Mouse (Mus musculus): ENCODE results near the gene Vasp. TPM values are rescaled to one million over a fixed set of nuclear protein-coding genes. Genes with fewer than 3 reads are reported as not detected.

Vasp gene
- polyA plus RNA-seq, 1 experiment from 2014 or later, result 52.8 TPM

DNA sequence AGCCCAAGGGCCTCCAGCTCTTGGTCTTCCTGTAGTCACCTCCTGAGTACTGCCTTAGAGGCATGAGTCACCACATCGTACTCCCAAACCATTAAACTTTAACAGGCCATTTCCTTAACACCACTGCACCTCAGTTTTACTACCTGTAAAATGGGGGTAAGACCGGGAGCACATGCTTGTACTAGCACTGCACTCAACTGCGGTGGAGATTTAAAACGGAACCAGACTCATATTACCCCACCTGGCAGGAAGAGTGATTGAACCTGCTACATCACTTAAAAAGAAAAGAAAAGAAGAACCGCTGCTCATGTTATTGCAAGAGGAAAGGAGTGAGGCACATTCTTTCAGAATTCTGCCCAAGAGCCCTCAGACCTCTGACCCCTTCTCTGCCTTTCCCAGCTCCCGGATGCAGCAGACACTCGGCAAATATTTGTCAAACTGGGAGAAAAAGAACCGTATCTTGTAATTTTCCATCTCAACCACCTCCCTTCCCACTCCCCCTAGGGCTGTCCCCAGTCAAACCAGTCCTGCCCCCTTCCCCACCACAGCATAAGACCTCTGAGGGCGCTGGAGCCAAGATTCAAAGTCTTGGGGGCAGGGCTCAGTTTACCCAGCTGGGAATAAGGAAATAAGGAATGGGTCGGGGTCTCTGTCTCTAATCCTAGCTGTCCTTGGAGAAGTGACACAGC is 2.5 kb downstream of the Vasp start:
- ATAC-seq (replicated peaks; ENCODE audit: low FRiP score), result no peak
- 56% methylated on average over 10 of the region's 10 CpGs for WGBS
- Histone ChIP-seq H3K4me1 (replicated peaks; ENCODE audit: control insufficient read depth, insufficient read depth, low read length) (peaks cover 12% of the 10 kb centered on the region), H3K4me2 (ENCODE audit: low read depth, low read length, severe bottlenecking) (peak overlapping the region; percentile 97), H3K9me3 (ENCODE audit: control insufficient read depth, low read length) (no peaks in the 10 kb centered on the region), H3K4me3 (ENCODE audit: low read depth, low read length) (peak overlapping the region; percentile 98), H3K27me3 (ENCODE audit: control insufficient read depth, insufficient read depth, low read length) (no peaks in the 10 kb centered on the region), H3K27ac (ENCODE audit: low read depth, low read length) (no peak overlapping the region; the same call in 1 of the 2 replicates), H3K9ac (ENCODE audit: low read length) (peak overlapping the region; percentile 88), H3K36me3 (ENCODE audit: control insufficient read depth, insufficient read depth, low read length) (no peaks in the 10 kb centered on the region; the same call in 1 of the 2 replicates)
- no peak for DNase-seq (ENCODE audit: low spot score)

DNA sequence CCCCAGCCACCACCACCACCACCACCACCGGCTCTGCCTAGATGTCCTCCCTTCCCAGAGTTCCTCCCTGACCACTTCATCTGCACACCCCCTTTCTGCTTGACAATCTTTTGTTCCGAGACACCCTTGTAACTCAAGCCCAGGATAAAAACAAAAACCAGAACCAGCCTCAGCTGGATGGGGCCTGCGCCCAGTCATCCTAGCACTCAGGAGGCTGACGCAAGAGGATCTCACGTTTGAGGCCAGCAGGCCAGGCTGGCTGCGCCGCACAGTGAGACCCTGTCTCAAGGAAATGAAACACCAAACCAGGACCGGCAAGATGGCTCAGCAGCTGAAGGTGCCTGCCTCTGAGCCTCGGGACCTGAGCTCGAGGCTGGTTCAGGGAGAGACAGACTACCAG is 4.6 kb downstream of the Vasp start:
- Histone ChIP-seq H3K9me3 (ENCODE audit: control insufficient read depth, low read length) (no peaks in the 10 kb centered on the region), H3K4me3 (ENCODE audit: low read depth, low read length) (no peak overlapping the region), H3K4me2 (ENCODE audit: low read depth, low read length, severe bottlenecking) (no peak overlapping the region), H3K4me1 (replicated peaks; ENCODE audit: control insufficient read depth, insufficient read depth, low read length) (peaks cover 12% of the 10 kb centered on the region), H3K27me3 (ENCODE audit: control insufficient read depth, insufficient read depth, low read length) (no peaks in the 10 kb centered on the region), H3K9ac (ENCODE audit: low read length) (no peak overlapping the region), H3K36me3 (ENCODE audit: control insufficient read depth, insufficient read depth, low read length) (no peaks in the 10 kb centered on the region; the same call in 1 of the 2 replicates), H3K27ac (ENCODE audit: low read depth, low read length) (no peak overlapping the region)
- DNase-seq (ENCODE audit: low spot score) (no peak), ATAC-seq (replicated peaks; ENCODE audit: low FRiP score) (no peak)
- 82% methylated on average over 10 of the region's 10 CpGs for WGBS

DNA sequence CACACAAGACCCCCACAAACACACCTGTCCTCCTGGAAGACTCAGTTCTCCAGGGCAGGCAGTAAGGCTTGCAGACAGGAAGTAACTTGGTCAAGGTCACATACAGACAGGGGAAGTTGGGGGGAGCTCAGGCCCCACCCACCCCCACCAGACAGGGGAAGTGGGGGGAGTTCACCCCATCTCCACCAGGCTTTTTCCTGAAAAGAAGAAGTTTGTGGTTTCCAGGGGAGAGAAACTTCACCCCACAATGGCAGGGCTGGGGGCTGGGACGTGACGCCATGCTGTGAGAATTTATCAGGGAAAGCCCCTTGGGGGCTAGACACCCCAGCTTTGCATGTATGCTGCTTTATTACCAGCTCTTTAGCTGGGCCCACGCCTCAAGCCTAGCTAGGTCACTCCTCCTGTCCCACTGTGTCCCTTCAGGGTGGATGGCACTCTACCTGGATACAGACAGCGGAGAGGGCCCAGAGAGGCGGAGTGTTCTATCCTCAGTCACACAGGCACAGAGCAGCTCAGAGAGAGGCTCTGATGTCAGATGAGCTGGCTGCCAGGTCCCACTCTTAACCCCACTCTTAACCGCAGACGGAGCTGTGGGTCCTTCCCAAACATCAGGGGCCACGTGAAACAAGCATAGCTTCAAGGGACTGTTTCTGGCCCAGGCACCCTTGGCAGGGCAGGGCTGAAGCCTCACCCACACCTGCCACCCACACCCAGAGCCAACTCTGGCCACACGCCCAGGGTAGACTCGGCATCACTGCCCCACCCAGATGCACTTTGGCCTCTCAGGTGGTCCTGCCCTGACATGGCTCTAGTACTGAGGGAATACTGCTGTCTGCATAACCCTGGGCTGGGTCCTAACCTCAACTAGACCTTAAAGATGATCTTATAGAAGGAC is 5.4 kb downstream of the Vasp start:
- ATAC-seq (replicated peaks; ENCODE audit: low FRiP score) (no peak), DNase-seq (ENCODE audit: low spot score) (no peak)
- H3K4me2 ChIP-seq (ENCODE audit: low read depth, low read length, severe bottlenecking), result no peak overlapping the region
- no peak overlapping the region for H3K27ac ChIP-seq (ENCODE audit: low read depth, low read length)
- peaks cover 12% of the 10 kb centered on the region for H3K4me1 ChIP-seq (replicated peaks; ENCODE audit: control insufficient read depth, insufficient read depth, low read length)
- H3K27me3 ChIP-seq (ENCODE audit: control insufficient read depth, insufficient read depth, low read length), result no peaks in the 10 kb centered on the region
- WGBS, result 92% methylated on average over 10 of the region's 10 CpGs
- H3K36me3 ChIP-seq (ENCODE audit: control insufficient read depth, insufficient read depth, low read length), result no peaks in the 10 kb centered on the region; the same call in 1 of the 2 replicates
- H3K9me3 ChIP-seq (ENCODE audit: control insufficient read depth, low read length), result no peaks in the 10 kb centered on the region
- no peak overlapping the region for H3K9ac ChIP-seq (ENCODE audit: low read length)
- no peak overlapping the region for H3K4me3 ChIP-seq (ENCODE audit: low read depth, low read length)

DNA sequence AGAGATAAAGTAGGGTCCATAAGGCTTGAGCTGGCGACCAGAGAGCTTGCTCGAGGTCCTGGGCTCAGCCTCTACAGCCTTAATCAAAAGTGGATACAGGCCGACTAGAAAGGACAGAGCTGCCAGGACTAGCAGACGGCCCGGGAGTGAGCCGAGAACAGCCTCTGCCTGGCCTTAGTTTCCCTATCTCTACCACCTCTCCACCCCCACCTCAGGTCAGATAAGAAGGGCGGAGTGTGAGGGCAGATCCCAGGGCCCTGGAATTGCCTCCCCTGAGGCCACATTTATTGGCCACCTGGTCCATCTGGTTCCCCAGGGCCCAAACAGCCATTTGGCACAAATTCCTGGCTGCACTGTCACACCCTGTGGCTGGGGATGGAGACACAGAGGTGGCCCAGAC is 6.5 kb downstream of the Vasp start:
- no peak overlapping the region for H3K4me3 ChIP-seq (ENCODE audit: low read depth, low read length)

DNA sequence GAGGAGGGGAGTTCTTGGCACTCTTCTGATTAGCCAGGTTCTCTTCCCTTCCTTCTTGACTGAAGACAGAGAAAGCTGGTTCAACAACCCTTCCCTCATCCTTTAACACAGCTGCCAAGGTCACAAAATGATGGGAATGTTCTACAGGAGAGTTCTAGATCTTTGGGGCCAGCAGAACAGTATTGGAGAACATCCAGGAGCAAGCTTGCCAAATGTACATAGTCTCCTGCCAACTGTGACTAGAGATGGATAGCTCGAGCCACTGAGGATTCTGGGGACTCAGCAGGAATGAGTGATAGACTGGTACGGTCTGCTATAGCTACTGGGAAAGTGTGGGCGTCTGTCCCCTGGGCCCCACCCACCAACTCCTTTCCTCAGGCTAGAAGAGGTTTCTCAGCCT is 13.3 kb downstream of the Vasp start:
- Histone ChIP-seq H3K4me1 (replicated peaks; ENCODE audit: control insufficient read depth, insufficient read depth, low read length) (no peaks in the 10 kb centered on the region), H3K4me3 (ENCODE audit: low read depth, low read length) (no peak overlapping the region), H3K9ac (ENCODE audit: low read length) (no peak overlapping the region), H3K27me3 (ENCODE audit: control insufficient read depth, insufficient read depth, low read length) (no peaks in the 10 kb centered on the region), H3K36me3 (ENCODE audit: control insufficient read depth, insufficient read depth, low read length) (peaks cover 3% of the 10 kb centered on the region; the same call in 1 of the 2 replicates), H3K9me3 (ENCODE audit: control insufficient read depth, low read length) (no peaks in the 10 kb centered on the region), H3K27ac (ENCODE audit: low read depth, low read length) (no peak overlapping the region), H3K4me2 (ENCODE audit: low read depth, low read length, severe bottlenecking) (no peak overlapping the region)
- ATAC-seq (replicated peaks; ENCODE audit: low FRiP score) (no peak), DNase-seq (ENCODE audit: low spot score) (no peak)
- 93% methylated on average over 3 of the region's 3 CpGs for WGBS

More for the DNA sequence above, 6.5 kb downstream of the Vasp start:
- no peak for DNase-seq (ENCODE audit: low spot score)
- Histone ChIP-seq H3K27me3 (ENCODE audit: control insufficient read depth, insufficient read depth, low read length) (no peaks in the 10 kb centered on the region), H3K4me1 (replicated peaks; ENCODE audit: control insufficient read depth, insufficient read depth, low read length) (peaks cover 6% of the 10 kb centered on the region), H3K27ac (ENCODE audit: low read depth, low read length) (no peak overlapping the region), H3K4me2 (ENCODE audit: low read depth, low read length, severe bottlenecking) (no peak overlapping the region), H3K36me3 (ENCODE audit: control insufficient read depth, insufficient read depth, low read length) (no peaks in the 10 kb centered on the region; the same call in 1 of the 2 replicates), H3K9me3 (ENCODE audit: control insufficient read depth, low read length) (no peaks in the 10 kb centered on the region), H3K9ac (ENCODE audit: low read length) (no peak overlapping the region)
- WGBS, result 85% methylated on average over 7 of the region's 7 CpGs
- ATAC-seq (replicated peaks; ENCODE audit: low FRiP score), result no peak

DNA sequence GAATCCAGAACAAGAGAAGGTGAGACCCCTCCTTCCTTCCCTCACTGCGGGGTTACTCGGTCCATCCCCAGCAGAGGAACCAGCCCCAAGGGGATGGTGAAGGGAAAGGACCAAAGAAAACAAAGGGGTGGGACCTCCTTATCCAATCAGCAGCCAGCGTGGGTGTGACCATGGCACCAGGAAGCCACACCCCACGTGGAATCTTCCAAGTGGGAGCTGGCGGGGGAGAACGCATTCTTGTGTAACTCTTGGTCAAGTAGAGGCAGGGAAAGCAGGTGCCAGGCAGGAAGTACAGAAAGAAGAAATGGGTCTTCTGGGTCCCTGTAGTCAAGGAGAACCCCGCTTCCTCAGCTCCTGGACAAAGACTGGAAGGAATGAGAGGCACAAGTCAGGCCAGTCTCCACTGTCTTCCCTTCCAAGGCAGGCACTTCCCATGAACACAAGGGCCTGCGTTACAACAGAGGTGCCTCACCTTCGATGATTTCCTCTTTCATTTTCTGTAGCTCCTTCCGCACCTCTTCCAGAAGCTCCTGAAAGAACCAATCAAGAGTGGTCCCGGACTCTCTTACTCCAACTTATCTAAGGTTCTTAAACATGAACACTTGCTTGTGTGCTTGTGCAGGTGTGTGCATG is 14.1 kb downstream of the Vasp start:
- Histone ChIP-seq H3K36me3 (ENCODE audit: control insufficient read depth, insufficient read depth, low read length) (peaks cover 3% of the 10 kb centered on the region; the same call in 1 of the 2 replicates), H3K4me3 (ENCODE audit: low read depth, low read length) (no peak overlapping the region), H3K27ac (ENCODE audit: low read depth, low read length) (no peak overlapping the region), H3K4me2 (ENCODE audit: low read depth, low read length, severe bottlenecking) (0 out of 2 replicates have a peak overlapping the region, but pooled peaks have one; percentile 1), H3K9ac (ENCODE audit: low read length) (no peak overlapping the region), H3K4me1 (replicated peaks; ENCODE audit: control insufficient read depth, insufficient read depth, low read length) (no peaks in the 10 kb centered on the region), H3K27me3 (ENCODE audit: control insufficient read depth, insufficient read depth, low read length) (no peaks in the 10 kb centered on the region), H3K9me3 (ENCODE audit: control insufficient read depth, low read length) (no peaks in the 10 kb centered on the region)
- 34% methylated on average over 11 of the region's 11 CpGs for WGBS
- DNase-seq (ENCODE audit: low spot score), result peak; percentile 75
- peak; percentile 75 for ATAC-seq (replicated peaks; ENCODE audit: low FRiP score)

GRCm38 (mm10) chr7:19256567-19256966 is 15.1 kb downstream of the Vasp start:
- H3K36me3 ChIP-seq (ENCODE audit: control insufficient read depth, insufficient read depth, low read length), result peaks cover 3% of the 10 kb centered on the region; the same call in 1 of the 2 replicates
- DNase-seq (ENCODE audit: low spot score) (no peak), ATAC-seq (replicated peaks; ENCODE audit: low FRiP score) (no peak)
- no peak overlapping the region for H3K4me2 ChIP-seq (ENCODE audit: low read depth, low read length, severe bottlenecking)
- H3K9ac ChIP-seq (ENCODE audit: low read length), result no peak overlapping the region
- no peaks in the 10 kb centered on the region for H3K9me3 ChIP-seq (ENCODE audit: control insufficient read depth, low read length)
- no peaks in the 10 kb centered on the region for H3K4me1 ChIP-seq (replicated peaks; ENCODE audit: control insufficient read depth, insufficient read depth, low read length)
- H3K4me3 ChIP-seq (ENCODE audit: low read depth, low read length), result no peak overlapping the region
- 91% methylated on average over 7 of the region's 7 CpGs for WGBS
- no peaks in the 10 kb centered on the region for H3K27me3 ChIP-seq (ENCODE audit: control insufficient read depth, insufficient read depth, low read length)
- H3K27ac ChIP-seq (ENCODE audit: low read depth, low read length), result no peak overlapping the region

DNA sequence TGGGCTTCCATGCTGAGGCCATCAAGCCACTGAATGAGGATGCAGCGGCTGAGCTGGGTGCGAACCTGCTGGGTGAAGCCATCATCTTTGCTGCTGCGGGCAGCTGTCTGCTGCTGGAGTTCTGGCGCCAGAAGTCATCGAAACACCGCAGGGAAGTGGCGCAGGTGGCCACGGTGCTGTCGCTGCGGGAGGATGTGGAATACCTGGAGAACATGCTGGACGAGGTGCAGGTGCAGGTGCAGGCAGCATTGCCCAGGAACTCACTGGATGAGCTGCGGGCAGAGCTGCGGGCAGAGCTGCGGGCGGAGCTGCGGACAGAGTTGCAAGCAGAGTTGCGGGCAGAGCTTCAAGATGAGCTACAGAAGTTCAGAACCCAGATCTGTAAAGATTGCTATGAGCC is 16.2 kb downstream of the Vasp start:
- H3K4me3 ChIP-seq (ENCODE audit: low read depth, low read length), result no peak overlapping the region
- H3K9me3 ChIP-seq (ENCODE audit: control insufficient read depth, low read length), result no peaks in the 10 kb centered on the region
- DNase-seq (ENCODE audit: low spot score), result no peak
- H3K9ac ChIP-seq (ENCODE audit: low read length), result no peak overlapping the region
- H3K27me3 ChIP-seq (ENCODE audit: control insufficient read depth, insufficient read depth, low read length), result no peaks in the 10 kb centered on the region
- no peaks in the 10 kb centered on the region for H3K4me1 ChIP-seq (replicated peaks; ENCODE audit: control insufficient read depth, insufficient read depth, low read length)
- no peak overlapping the region for H3K27ac ChIP-seq (ENCODE audit: low read depth, low read length)
- WGBS, result 90% methylated on average over 17 of the region's 17 CpGs
- H3K36me3 ChIP-seq (ENCODE audit: control insufficient read depth, insufficient read depth, low read length), result peaks cover 3% of the 10 kb centered on the region; the same call in 1 of the 2 replicates
- no peak for ATAC-seq (replicated peaks; ENCODE audit: low FRiP score)
- H3K4me2 ChIP-seq (ENCODE audit: low read depth, low read length, severe bottlenecking), result no peak overlapping the region

Measured in forebrain, embryonic 11.5 days (tissue).